Mouse (Mus musculus) layer of hippocampus, adult 9-11 months (tissue): ENCODE data around the gene Rapgef4.

Source experiments
- DNase-seq: peaks from one replicate; pipeline ENCODE4 v3.0.0; 2022

Gene Rapgef4

DNA sequence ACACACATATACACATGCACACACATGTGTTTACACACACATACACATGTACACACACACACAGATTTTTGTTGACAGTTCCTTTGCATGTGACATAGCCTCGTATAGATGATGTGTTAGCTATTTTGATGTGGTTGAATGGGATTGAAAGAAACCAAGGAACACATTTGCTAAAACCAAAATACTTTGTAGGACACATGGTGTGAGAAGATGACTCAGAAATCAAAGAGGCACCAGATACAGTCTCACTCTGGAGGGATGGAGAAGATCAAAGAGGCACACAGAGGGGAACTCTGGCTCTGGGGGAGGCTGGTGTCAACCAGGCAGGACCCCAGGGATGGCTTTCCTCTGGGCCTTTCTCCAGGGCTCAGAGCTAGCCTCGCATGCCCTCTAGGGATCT, 4.7 kb downstream of the Rapgef4 start:
- DNase-seq, result no peak

DNA sequence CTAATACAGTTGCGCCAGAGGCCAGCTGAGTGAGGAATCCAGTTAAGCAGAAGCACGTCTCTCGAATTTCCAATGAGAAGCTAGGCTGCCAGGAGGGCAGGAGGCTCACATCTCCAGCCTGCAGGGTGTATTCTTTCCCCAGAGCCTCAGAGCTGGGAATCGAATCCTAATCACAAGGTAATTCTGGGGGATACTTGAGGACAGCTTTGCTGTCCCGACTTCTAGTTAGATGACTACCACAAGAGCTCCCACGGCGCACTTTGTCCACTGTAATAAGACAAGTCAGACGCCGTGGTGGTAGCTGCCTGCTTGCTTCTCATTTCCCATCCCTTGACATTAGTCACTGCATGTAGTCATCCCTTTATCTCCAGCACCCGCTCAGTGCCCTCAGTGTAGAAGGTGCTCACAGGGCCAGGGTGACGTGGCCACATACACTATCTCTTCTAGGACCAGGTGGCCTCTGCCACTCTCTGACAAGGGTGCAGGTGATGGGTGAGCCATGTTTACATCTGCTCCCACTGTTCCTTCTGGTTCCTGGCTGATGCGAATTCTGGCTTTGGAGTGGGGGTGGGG, 5.3 kb downstream of the Rapgef4 start:
- no peak for DNase-seq

DNA sequence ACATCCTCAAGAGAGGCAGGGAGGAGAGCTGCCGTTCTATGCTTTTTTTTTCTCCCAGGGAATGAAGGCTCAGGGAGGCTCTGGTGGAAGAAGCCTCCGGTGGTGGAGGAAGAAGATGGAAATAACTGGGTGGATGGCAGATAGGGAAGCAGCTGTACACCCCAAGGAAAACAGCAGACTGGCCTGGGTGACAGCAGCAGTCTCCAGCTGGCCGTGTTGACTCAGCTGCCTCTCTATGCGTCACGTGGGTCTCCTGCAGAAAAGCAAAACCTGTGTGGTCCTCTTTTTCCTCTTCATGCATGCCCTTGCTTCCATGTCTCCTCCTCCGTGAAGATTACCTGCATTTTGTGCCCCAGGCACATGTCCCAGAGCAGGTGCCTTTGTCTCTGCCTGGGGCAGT, 7.5 kb downstream of the Rapgef4 start:
- DNase-seq, result peak; percentile 57

DNA sequence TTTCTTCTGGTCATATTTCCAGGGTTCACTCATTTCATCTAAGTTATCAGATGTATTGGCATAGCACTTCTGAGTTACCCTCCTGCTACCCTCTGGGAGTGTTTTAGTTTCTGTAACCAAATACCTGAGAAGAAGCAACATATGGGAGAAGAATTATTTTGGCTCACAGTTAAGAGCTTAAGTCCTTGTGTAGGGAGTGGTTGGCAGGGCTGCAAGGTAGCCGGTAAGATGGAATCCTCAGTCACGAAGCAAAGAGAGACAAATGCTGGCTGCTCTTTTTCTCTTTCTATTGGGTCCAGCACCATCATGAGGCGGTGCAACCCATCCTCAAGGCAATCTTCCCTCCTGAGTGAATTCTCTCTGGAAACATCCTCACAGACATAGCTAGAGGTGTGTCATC, 11.1 kb downstream of the Rapgef4 start:
- DNase-seq, result no peak

DNA sequence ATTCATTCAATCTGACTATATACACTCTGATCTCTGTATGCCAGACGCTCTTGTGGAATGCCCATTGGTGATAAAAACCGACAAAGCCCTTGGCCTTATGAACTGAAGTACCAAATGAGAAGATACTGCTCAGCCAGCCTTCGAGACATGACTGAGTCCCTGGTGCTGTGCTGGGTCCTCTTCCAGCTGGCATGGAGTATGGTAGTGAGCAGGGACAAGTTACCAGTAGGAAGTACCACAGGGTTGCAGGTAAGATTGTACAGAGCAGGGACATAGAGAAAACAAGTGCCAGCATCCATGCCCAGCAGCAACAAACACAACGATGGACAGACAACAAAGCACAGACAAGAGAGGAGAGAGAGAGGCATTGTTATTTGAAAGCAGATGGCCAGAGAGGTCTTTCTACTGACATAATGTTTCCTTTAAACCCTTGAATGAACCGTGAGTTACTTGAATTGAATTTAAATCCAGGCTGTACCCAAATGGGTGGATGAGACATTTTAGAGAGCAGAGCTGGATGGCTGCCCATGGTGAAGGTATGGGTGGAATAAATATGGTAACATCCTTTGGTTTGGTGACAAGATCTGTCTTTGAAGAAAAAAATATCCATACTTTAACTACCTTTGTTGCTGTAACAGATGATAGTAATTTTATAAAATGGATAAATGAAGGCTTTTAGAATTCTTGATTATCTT, 12.8 kb downstream of the Rapgef4 start:
- no peak for DNase-seq

DNA sequence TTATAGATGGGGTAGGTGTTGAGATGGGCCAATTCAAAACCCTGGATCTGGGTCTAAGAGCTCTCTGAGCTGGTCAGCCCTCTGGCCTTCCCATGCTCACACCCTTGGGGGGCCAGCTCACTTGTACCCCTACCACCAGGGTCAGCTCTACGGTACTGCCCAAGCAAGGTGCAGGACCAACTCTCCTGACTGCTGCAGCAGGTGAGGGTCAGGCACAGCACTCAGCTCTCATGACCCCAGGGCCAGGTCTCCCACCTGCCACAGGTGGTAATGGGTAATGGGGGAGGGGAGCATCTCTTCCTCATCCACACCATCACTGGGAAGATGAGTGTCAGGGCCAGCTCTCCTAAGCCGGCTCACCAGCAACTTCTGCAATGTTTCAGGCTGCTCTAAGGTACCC, 17.5 kb downstream of the Rapgef4 start:
- no peak for DNase-seq

DNA sequence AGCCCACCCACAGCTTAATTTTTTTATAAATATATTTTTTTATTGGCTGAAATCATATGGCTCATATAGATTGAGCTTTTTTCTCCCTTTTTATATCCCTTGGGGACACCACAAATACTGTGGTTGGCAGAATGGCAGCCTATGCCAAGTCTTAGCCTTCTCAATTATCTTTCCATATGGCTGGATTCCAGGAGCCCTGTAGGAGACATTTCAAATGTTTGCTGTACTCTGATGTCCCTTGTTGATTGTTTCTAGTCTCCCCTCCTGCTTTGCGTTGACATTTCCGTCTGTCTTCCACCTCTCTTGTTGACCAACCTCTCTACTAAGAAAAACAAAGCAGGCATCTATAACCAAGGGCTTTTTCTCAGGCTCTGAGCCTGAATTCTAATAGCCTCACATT, 19.1 kb downstream of the Rapgef4 start:
- no peak for DNase-seq

DNA sequence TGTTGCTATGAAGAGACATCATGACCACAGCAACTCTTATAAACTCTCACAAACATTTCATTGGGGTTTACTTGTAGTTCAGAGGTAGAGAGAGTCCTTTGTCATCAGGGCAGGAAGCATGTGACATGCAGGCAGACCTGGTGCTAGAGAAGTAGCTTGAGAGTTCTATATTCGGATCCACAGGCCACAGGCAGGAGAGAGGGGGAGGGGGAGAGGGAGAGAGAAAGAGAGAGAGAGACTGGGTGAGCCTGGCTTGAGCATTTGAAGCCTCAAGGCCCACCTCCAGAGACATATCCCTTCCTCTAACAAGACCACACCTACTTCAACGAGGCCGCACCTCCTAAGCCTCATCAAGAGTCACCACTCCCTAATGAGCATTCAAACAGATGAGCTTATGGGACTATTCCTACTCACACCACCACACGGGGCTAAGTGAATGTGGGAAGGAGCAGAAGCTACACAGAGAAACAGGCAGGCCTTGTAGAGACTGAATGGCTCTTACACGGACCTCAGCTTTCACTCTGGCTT, 21.9 kb downstream of the Rapgef4 start:
- DNase-seq, result no peak

DNA sequence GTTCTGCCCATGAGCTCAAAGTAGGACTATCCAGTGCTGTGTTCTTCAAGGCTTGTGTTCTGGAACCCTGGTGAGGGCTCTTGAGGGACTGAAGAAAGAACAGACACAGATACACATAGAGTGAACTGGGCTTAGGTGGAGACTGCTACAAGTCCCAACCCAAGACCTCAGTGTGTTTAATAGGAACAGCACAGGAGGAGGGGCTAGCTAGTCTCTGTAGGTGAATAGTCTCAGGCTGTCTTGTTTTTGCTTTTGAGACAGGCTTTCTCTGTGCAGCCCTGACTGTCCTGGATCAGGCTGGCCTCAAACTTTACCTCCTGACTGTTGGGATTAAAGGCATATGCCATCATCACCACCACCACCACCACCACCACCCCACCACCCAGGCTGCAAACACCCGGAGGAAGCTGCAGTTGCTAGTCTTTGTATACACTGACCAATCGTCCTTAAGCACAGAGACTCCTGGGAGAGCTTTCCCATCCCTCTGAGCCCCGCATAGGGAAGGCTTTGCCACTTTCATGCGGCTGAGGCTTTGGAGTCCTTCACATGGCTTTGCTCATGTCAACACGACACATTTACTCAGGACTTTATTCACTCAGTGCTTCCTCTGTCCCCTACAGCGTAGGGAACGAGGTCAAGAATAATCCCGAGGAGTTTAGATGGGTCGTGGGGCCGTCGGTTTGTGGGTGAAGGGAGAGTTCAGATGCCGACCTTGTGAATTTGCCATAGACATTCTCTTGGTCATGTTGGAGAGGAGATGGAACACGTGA, 22.9 kb downstream of the Rapgef4 start:
- no peak for DNase-seq

DNA sequence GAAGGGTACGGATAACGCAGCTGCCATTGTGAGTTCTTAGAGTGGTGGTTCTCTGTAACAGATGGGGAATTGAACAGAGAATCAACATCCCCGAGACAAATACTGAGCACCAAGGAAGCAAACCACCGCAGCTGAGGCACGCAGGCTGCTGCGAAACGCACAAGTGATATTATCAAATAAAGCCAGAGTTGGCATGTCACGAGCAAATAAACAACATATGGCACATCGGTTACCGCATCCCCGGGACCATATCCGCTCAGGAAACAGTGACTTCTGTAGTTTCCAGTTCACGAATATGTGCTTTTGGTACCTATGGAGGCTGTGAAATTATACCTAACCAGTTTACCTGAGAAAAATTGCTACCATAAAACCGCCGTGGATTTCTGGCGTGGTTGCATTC, 24.0 kb downstream of the Rapgef4 start:
- no peak for DNase-seq

DNA sequence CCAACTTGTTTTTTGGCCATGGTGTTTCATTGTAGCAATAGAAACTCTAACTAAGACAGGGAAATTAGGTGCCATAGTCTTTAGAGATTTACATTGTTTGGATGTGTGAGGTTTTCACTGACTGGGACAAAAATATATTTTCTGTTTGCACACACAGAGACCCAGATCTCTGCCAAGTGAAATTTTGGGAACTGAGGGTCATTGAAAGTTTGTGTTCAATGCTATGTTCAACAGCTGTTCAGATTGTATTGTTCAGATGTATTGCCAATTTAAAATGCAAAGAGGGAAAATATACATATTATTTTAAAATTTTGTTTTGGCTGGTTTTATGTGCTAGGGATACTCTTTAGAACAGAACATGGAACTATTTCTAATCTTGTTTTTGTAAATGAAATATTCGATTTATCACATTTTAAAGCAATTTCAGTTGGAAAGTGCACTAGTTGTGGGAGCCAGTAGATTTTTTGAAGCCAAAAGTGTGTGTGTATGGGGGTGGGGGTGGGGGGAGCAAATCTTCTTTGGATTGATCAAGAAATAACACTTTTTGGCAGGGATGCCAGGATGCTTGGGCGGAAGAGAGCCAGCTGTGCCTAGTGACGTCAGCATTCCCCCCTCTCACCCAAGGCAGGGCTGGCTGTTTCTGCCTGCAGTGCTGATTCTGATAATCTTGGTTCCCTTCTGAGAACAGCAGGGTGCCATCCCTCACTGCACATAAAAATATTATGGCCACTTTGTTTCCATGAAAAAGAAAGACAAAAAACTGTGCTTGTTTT, 28.6 kb downstream of the Rapgef4 start:
- DNase-seq, result peak; percentile 49

DNA sequence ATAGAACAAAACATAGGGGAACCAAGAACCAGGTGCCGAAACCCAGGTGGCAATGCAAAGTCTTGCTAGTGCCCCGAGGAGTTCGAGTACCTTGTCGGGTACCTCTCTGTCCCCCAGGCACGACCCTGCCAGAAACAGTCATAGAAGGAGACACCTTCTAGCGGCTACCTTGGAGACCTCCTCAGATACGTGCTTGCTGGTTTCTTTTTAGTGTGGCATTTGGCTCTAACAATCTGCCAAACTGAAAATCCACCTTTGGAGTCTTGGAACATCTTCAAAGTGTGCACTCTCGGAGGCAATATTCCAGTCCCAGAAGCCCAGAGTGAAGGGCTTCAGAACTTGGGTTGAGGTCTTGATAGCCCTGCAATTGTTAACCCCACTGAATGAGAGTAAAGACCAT, 34.3 kb downstream of the Rapgef4 start:
- DNase-seq, result no peak

DNA sequence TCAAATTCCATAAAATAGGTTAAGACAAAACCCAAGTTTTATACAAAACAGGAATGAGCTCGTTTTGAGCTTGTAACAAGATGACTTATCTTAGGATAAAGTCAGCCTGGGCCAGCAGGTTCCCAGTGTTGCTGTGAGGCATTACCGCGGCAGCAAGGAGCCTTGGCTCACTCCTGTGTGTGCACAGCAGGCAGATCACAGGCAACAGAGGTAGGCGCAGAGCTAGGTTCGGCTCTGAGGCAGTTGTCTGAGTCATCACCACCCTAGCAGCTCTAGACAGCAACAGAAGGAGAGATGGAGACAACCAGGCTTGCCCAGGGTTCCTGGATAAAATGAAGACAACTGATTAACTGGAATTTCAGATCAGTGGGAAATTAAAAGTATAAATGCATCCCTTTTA, 35.0 kb downstream of the Rapgef4 start:
- DNase-seq, result peak; percentile 57

DNA sequence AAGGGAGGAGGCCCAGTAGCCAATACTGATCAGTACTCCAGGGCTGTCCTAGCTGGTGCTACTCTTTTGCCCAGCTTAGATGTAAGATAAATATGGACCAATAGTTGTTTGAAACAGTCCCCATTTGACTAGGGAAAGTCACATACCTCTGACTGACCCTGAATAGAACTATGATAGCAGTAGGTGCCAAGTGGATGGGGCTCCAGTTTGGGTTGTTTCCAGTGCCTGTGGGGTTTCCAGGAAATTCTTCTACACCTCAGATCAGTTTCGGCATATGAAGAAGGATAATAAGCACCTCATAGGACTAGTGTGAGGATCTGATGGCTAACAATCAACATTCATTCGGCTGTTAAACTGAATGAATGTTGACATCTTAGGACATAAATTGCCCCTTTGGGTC, 36.1 kb downstream of the Rapgef4 start:
- no peak for DNase-seq

DNA sequence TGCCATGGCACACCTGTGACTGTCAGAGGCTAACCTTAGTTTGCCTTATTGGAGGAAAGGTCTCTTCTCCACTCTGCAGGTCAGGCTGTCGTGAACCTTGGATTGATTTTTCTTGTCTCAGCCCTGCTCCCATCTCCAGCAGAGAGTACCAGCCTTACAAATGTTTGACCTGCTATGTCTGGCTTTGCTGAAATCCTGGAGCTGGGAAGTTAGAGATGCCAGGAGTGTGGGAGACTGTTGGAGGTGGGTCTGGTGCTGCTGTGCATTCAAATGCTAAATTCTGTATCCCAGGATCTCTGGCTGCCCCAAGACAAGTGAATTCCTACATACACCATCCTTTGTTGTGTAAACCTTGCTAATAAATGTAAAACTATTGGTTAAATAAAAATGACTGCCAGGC, 37.7 kb downstream of the Rapgef4 start:
- no peak for DNase-seq

DNA sequence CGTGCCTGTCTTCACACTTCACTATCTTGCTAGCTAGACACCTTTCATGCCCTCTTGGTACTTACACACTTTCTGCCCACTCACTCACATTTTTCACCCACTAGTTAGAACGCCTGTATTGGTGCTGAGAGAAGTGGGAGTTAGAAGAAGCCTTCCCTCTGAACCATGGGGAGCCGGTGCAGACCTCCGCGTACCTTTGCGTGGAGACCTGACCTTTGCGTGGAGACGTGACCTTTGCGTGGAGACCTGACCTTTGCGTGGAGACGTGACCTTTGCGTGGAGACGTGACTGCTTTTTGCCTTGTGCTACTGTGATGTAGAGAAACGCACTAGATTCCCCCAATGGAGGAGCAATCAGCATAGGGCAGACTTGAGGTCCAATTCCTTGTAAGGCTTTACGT, 39.7 kb downstream of the Rapgef4 start:
- DNase-seq, result no peak

DNA sequence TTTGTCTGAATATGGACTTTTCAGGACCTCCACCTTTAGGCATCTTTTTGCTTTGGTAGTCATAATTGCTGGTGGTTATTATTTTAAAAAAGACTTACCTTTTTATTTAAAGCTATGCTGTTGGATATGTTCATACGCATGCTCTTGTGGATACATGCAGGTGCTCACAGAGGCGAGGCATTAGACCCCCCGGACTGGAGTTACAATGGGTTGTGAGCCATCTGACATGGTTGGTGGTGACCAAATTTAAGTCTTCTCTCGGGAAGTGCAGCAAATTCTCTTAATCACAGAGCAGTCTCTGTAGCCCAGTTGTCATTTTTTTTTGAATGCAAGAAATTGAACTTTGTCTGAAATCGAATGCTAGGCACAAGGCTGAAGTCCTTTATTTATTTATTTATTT, 40.4 kb downstream of the Rapgef4 start:
- no peak for DNase-seq

DNA sequence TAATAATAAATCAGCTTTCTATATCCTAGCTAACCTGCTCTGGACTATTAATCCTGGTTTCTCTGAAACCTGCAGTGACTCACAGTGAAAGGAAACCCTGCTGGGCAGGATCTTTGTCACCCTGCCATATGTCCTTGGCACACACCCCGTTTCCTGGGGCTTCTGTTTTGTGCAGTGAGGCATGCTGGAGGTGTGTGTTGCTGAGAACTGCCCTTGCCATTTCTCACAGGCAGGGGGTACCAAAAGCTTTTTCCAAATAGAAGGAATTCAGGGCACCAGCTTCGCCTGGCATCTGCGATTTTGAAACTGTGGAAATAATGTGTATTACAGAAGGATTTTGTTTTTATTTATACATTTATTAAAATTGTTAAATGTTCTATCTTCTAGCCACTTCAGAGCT, 40.8 kb downstream of the Rapgef4 start:
- peak; percentile 47 for DNase-seq

DNA sequence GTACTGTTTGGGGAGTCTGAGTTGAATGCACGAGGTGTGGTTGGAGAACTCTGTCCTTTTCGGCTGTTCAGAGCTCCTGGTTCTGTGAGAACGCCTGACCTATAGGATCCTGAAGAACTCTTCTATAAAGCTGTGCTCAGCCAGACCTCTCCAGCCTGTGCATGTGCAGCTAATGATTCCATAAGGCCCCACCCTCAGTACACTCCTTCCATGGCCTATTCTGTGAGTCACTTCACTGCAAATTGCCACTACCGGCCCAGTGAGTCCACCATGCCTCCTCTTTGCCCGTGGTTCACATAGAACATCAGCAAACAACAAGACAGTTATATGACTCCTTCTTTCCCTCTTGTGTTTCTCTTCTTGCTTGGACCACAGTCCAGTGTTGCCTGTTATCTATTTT, 42.8 kb downstream of the Rapgef4 start:
- DNase-seq, result no peak

DNA sequence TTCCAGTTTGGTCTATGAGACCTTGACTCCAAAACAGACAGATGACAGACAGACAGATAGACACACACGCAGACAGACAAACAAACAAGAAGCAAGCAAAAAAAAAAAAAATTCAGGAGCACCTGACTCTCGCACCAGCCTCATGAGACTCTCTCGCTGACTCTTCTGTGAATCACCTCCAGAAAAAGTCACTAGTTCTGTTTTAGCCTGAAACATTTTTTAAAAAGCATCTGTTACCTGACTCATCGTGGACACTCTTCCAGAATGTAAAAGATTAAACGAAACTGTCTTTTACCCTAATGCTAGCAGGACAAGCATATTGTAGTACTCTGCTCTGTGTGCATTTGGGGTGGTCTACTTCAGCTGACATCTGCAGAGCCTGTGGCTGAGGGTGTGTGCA, 44.6 kb downstream of the Rapgef4 start:
- DNase-seq, result no peak

DNA sequence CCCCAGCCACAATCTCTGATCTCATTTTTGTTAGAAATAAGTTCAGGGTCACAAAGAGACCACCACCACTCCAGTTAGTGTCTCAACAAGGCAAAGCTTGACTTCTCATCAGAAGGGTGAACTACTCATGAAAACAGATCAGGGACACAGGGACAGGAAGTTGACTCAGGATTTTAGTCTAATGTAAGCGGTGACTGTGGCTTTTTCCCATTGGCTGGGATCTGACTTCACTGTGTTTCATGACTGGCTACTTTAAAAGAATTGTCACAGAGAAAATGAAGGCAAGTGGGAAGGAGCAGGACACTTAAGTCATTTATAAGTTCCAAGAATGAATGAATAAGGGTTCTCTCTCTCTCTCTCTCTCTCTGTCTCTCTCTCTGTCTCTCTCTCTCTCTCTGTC, 45.5 kb downstream of the Rapgef4 start:
- DNase-seq, result no peak

DNA sequence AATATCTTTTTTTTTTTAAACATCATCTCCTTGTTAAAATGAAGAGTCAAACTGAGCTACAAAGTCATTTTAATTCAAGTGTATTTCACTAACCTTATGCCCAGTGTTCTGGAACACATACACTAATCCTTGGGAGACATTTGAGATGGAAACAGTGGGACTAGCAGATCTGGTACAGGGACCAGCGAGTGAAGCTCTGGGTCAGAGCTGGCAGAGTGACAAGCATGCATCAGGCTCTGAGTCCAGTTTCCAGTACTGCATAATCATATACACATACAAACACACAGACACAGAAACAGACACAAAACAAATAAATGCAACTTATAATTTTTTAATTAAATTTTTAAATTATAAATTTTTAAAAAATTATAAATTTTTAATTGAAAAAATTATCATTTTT, 48.0 kb downstream of the Rapgef4 start:
- no peak for DNase-seq

DNA sequence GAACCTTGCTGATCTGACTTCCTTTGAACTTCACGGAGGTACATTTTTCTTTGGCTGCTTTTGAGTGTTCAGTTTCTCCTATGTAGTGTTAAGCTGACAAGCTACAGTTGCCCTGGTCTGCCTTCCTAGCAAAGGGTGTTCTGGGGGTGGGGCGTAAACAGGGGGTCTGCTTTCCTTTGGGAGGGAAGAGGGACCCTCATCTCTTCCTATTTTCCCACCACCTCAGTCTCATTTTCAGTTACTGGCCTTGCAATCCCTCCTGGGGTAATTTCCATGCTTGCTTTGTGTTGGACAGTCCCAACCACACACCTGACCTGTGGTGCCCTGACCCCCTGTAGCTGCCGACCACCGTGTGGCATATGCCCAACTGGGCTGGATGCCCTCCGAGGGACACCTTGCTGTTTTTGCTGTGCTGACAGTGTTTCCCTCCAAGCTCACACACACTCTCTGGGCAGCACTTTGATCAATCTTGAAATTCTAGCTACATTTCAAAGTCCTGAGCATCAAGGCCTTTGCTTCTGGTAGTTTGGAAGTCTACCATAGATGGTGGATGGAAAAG, 48.6 kb downstream of the Rapgef4 start:
- DNase-seq, result no peak
